Mouse (Mus musculus) left cerebral cortex, postnatal 10 days (tissue): ENCODE measurements around the gene Rnf227. TPM values are rescaled to one million over a fixed set of nuclear protein-coding genes. Genes with fewer than 3 reads are reported as not detected.
A peak's percentile ranks its signal among the peaks of the same experiment; 100 is the strongest.

Source experiments
- DNase-seq, 2 experiments: peaks; one replicate each; pipeline ENCODE4 v3.0.0; 2021 to 2022; ENCODE audit warnings: low spot score in 2 of 2, mixed read lengths in 1 of 2; ENCODE audit errors: extremely low spot score in 1 of 2
- intact Hi-C: fragments of 180-260 bp; cut with DNase I; formaldehyde crosslinking; loops from one replicate; pipeline ENCODE4 v1.15.1; 2025
- total RNA-seq, 2 experiments: library from RNA; stranded (reverse); gene quantifications; 2 replicates each; pipeline ENCODE4 v1.2.3; 2021

The Rnf227 gene
- total RNA-seq, 2 experiments from 2014 or later, result 74.8 to 82.8 TPM

- intact Hi-C loops, result loop anchor here (5.0 kb wide), 1 partner anchor 35 kb away; no protein-coding TSS in a partner anchor
These were observed 27.5 kb downstream of the Rnf227 start for GRCm38 (mm10) chr11:69367616-69368355.

GRCm38 (mm10) chr11:69368356-69369214 is 28.3 kb downstream of the Rnf227 start:
- intact Hi-C loops, result loop anchor here (5.0 kb wide), 1 partner anchor 36 kb away; no protein-coding TSS in a partner anchor
- DNase-seq, result peak in 1 of 2 experiments; percentile 74

More at GRCm38 (mm10) chr11:69367616-69368355, 27.5 kb downstream of the Rnf227 start:
- DNase-seq, result peak in 1 of 2 experiments; percentile 68

GRCm38 (mm10) chr11:69369215-69369989 is 29.1 kb downstream of the Rnf227 start, which contains the start of gene Chd3:
Gene Chd3 (minus strand): TSS chr11:69369406.
- intact Hi-C loops, result loop anchor here (5.0 kb wide), 1 partner anchor 37 kb away; no protein-coding TSS in a partner anchor
- no peak for DNase-seq

- no peak for DNase-seq
- intact Hi-C loops, result loop anchor here (5.0 kb wide), 1 partner anchor 38 kb away; no protein-coding TSS in a partner anchor
These were observed 29.9 kb downstream of the Rnf227 start for GRCm38 (mm10) chr11:69369990-69370816.

GRCm38 (mm10) chr11:69370817-69371215 is 30.6 kb downstream of the Rnf227 start:
- DNase-seq, result no peak
- intact Hi-C loops, result no loop called here

GRCm38 (mm10) chr11:69371601-69372000 is 31.3 kb downstream of the Rnf227 start:
- intact Hi-C loops, result no loop called here
- DNase-seq, result no peak

- peak in 1 of 2 experiments; percentile 72 for DNase-seq
- intact Hi-C loops, result no loop called here
These were observed 32.0 kb downstream of the Rnf227 start for GRCm38 (mm10) chr11:69372056-69372779.

GRCm38 (mm10) chr11:69372780-69373170 is 32.5 kb downstream of the Rnf227 start:
- intact Hi-C loops, result no loop called here
- no peak for DNase-seq

- intact Hi-C loops, result no loop called here
These were observed 33.1 kb downstream of the Rnf227 start for GRCm38 (mm10) chr11:69373223-69373965.

GRCm38 (mm10) chr11:69375646-69376045 is 35.4 kb downstream of the Rnf227 start:
- DNase-seq, result no peak
- intact Hi-C loops, result no loop called here

More at GRCm38 (mm10) chr11:69373223-69373965, 33.1 kb downstream of the Rnf227 start:
- DNase-seq, result no peak

GRCm38 (mm10) chr11:69377766-69378165 is 37.5 kb downstream of the Rnf227 start:
- no peak for DNase-seq
- intact Hi-C loops, result no loop called here

- no peak for DNase-seq
- intact Hi-C loops, result no loop called here
These were observed 39.3 kb downstream of the Rnf227 start for GRCm38 (mm10) chr11:69379600-69379999.

GRCm38 (mm10) chr11:69381356-69381755 is 41.1 kb downstream of the Rnf227 start:
- intact Hi-C loops, result loop anchor here (10.0 kb wide), 1 partner anchor 187 kb away; the partner anchor contains the start of gene Alox8

GRCm38 (mm10) chr11:69382478-69383105 is 42.3 kb downstream of the Rnf227 start:
- intact Hi-C loops, result loop anchor here (10.0 kb wide), 1 partner anchor 188 kb away; the partner anchor contains the start of gene Alox8
- DNase-seq, result no peak

More at GRCm38 (mm10) chr11:69381356-69381755, 41.1 kb downstream of the Rnf227 start:
- DNase-seq, result no peak

GRCm38 (mm10) chr11:69384979-69385378 is 44.7 kb downstream of the Rnf227 start:
- intact Hi-C loops, result loop anchor here (5.0 to 10.0 kb wide), 2 partner anchors 128 to 190 kb away; partner anchors contain the start of gene Alox8
- no peak for DNase-seq

GRCm38 (mm10) chr11:69386758-69387157 is 46.5 kb downstream of the Rnf227 start:
- no peak for DNase-seq
- intact Hi-C loops, result loop anchor here (2.0 to 10.0 kb wide), 3 partner anchors 118 to 192 kb away; partner anchors contain the start of gene Alox8
